Mouse (Mus musculus): ENCODE measurements around the gene Klhl10. TPM values are rescaled to one million over a fixed set of nuclear protein-coding genes. Genes with fewer than 3 reads are reported as not detected.

Gene Klhl10
- polyA plus RNA-seq, 1 experiment from 2014 or later: 0.51 TPM

GRCm38 (mm10) chr11:100399727-100400538 is 41.8 kb upstream of the Klhl10 start:
- Histone ChIP-seq H3K9me3 (no peaks in the 10 kb centered on the region), H3K9ac (no peak overlapping the region), H3K4me2 (no peak overlapping the region), H3K4me1 (peaks cover 61% of the 10 kb centered on the region), H3K4me3 (replicated peaks) (no peak overlapping the region), H3K27me3 (replicated peaks) (no peaks in the 10 kb centered on the region), H3K27ac (peak overlapping the region; percentile 42; the same call in 1 of the 2 replicates), H3K36me3 (no peaks in the 10 kb centered on the region)
- WGBS: 68% methylated on average over 12 of the region's 12 CpGs
- ATAC-seq (ENCODE audit: insufficient read depth, low FRiP score, low read depth): no peak

- no peak for ATAC-seq (ENCODE audit: insufficient read depth, low FRiP score, low read depth)
- H3K4me1 ChIP-seq: peaks cover 52% of the 10 kb centered on the region
- WGBS: 73% methylated on average over 6 of the region's 6 CpGs
Measured at GRCm38 (mm10) chr11:100400842-100401241, 40.9 kb upstream of the Klhl10 start.

GRCm38 (mm10) chr11:100402240-100402639 is 39.5 kb upstream of the Klhl10 start:
- WGBS: 28% methylated on average over 6 of the region's 6 CpGs
- no peak overlapping the region for H3K4me3 ChIP-seq (replicated peaks)
- no peaks in the 10 kb centered on the region for H3K9me3 ChIP-seq
- H3K27ac ChIP-seq: peak overlapping the region; percentile 84
- ATAC-seq (ENCODE audit: insufficient read depth, low FRiP score, low read depth): no peak
- peak overlapping the region; percentile 19 for H3K4me2 ChIP-seq
- no peaks in the 10 kb centered on the region for H3K36me3 ChIP-seq
- H3K4me1 ChIP-seq: peaks cover 41% of the 10 kb centered on the region
- H3K9ac ChIP-seq: no peak overlapping the region
- H3K27me3 ChIP-seq (replicated peaks): no peaks in the 10 kb centered on the region

More at GRCm38 (mm10) chr11:100400842-100401241, 40.9 kb upstream of the Klhl10 start:
- no peaks in the 10 kb centered on the region for H3K9me3 ChIP-seq
- no peak overlapping the region for H3K27ac ChIP-seq
- no peaks in the 10 kb centered on the region for H3K27me3 ChIP-seq (replicated peaks)
- no peak overlapping the region for H3K9ac ChIP-seq
- H3K36me3 ChIP-seq: no peaks in the 10 kb centered on the region
- no peak overlapping the region for H3K4me2 ChIP-seq
- no peak overlapping the region for H3K4me3 ChIP-seq (replicated peaks)

GRCm38 (mm10) chr11:100402682-100403081 is 39.0 kb upstream of the Klhl10 start:
- no peaks in the 10 kb centered on the region for H3K36me3 ChIP-seq
- peak overlapping the region; percentile 19 for H3K4me2 ChIP-seq
- WGBS: 44% methylated on average over 2 of the region's 2 CpGs
- H3K27ac ChIP-seq: peak overlapping the region; percentile 84
- H3K9me3 ChIP-seq: no peaks in the 10 kb centered on the region
- peaks cover 40% of the 10 kb centered on the region for H3K4me1 ChIP-seq
- no peaks in the 10 kb centered on the region for H3K27me3 ChIP-seq (replicated peaks)
- peak; percentile 70 for ATAC-seq (ENCODE audit: insufficient read depth, low FRiP score, low read depth)
- no peak overlapping the region for H3K4me3 ChIP-seq (replicated peaks)
- no peak overlapping the region for H3K9ac ChIP-seq

- ATAC-seq (ENCODE audit: insufficient read depth, low FRiP score, low read depth): no peak
- Histone ChIP-seq H3K9ac (no peak overlapping the region), H3K4me1 (peaks cover 33% of the 10 kb centered on the region), H3K27ac (peak overlapping the region; percentile 84), H3K36me3 (no peaks in the 10 kb centered on the region), H3K9me3 (no peaks in the 10 kb centered on the region), H3K4me3 (replicated peaks) (no peak overlapping the region), H3K4me2 (no peak overlapping the region), H3K27me3 (replicated peaks) (no peaks in the 10 kb centered on the region)
- WGBS: 33% methylated on average over 10 of the region's 10 CpGs
Measured at GRCm38 (mm10) chr11:100403445-100404134, 38.1 kb upstream of the Klhl10 start.

GRCm38 (mm10) chr11:100404456-100405074 is 37.2 kb upstream of the Klhl10 start:
- no peak for ATAC-seq (ENCODE audit: insufficient read depth, low FRiP score, low read depth)
- WGBS: 87% methylated on average over 3 of the region's 3 CpGs
- peaks cover 28% of the 10 kb centered on the region for H3K4me1 ChIP-seq
- peaks cover 6% of the 10 kb centered on the region for H3K36me3 ChIP-seq
- H3K27me3 ChIP-seq (replicated peaks): no peaks in the 10 kb centered on the region
- H3K4me3 ChIP-seq (replicated peaks): no peak overlapping the region
- H3K27ac ChIP-seq: no peak overlapping the region
- H3K9me3 ChIP-seq: no peaks in the 10 kb centered on the region
- no peak overlapping the region for H3K4me2 ChIP-seq
- no peak overlapping the region for H3K9ac ChIP-seq

- no peak for ATAC-seq (ENCODE audit: insufficient read depth, low FRiP score, low read depth)
- WGBS: 70% methylated on average over 8 of the region's 8 CpGs
- H3K4me3 ChIP-seq (replicated peaks): no peak overlapping the region
- H3K36me3 ChIP-seq: peaks cover 6% of the 10 kb centered on the region
- peak overlapping the region; percentile 67 for H3K27ac ChIP-seq
- H3K4me2 ChIP-seq: no peak overlapping the region
- no peak overlapping the region for H3K9ac ChIP-seq
- no peaks in the 10 kb centered on the region for H3K27me3 ChIP-seq (replicated peaks)
- H3K9me3 ChIP-seq: no peaks in the 10 kb centered on the region
- H3K4me1 ChIP-seq: peaks cover 26% of the 10 kb centered on the region
Measured at GRCm38 (mm10) chr11:100406273-100406672, 35.4 kb upstream of the Klhl10 start.

GRCm38 (mm10) chr11:100406995-100407705 is 34.6 kb upstream of the Klhl10 start:
- peaks cover 29% of the 10 kb centered on the region for H3K4me1 ChIP-seq
- no peaks in the 10 kb centered on the region for H3K27me3 ChIP-seq (replicated peaks)
- no peak overlapping the region for H3K4me2 ChIP-seq
- no peak for ATAC-seq (ENCODE audit: insufficient read depth, low FRiP score, low read depth)
- H3K9ac ChIP-seq: no peak overlapping the region
- H3K4me3 ChIP-seq (replicated peaks): no peak overlapping the region
- peak overlapping the region; percentile 67 for H3K27ac ChIP-seq
- 83% methylated on average over 5 of the region's 5 CpGs for WGBS
- peaks cover 6% of the 10 kb centered on the region for H3K36me3 ChIP-seq
- no peaks in the 10 kb centered on the region for H3K9me3 ChIP-seq

- ATAC-seq (ENCODE audit: insufficient read depth, low FRiP score, low read depth): peak; percentile 54; the same call in 1 of the 2 replicates
- WGBS: 32% methylated on average over 10 of the region's 10 CpGs
- H3K36me3 ChIP-seq: peaks cover 6% of the 10 kb centered on the region
Measured at GRCm38 (mm10) chr11:100408076-100408834, 33.5 kb upstream of the Klhl10 start.

GRCm38 (mm10) chr11:100408835-100409462 is 32.8 kb upstream of the Klhl10 start:
- Histone ChIP-seq H3K36me3 (peaks cover 6% of the 10 kb centered on the region), H3K4me3 (replicated peaks) (no peak overlapping the region), H3K4me2 (no peak overlapping the region), H3K9me3 (no peaks in the 10 kb centered on the region), H3K27ac (no peak overlapping the region), H3K27me3 (replicated peaks) (no peaks in the 10 kb centered on the region), H3K4me1 (peaks cover 30% of the 10 kb centered on the region), H3K9ac (no peak overlapping the region)
- WGBS: 94% methylated on average over 12 of the region's 12 CpGs
- no peak for ATAC-seq (ENCODE audit: insufficient read depth, low FRiP score, low read depth)

More at GRCm38 (mm10) chr11:100408076-100408834, 33.5 kb upstream of the Klhl10 start:
- no peaks in the 10 kb centered on the region for H3K9me3 ChIP-seq
- no peak overlapping the region for H3K9ac ChIP-seq
- H3K4me2 ChIP-seq: no peak overlapping the region
- no peak overlapping the region for H3K4me3 ChIP-seq (replicated peaks)
- no peak overlapping the region for H3K27ac ChIP-seq
- peaks cover 29% of the 10 kb centered on the region for H3K4me1 ChIP-seq
- H3K27me3 ChIP-seq (replicated peaks): no peaks in the 10 kb centered on the region
